Mouse (Mus musculus) right cerebral cortex, postnatal 36 days (tissue): ENCODE data around the gene Rasef.
"Not testable (repeated sequence)": the region's sequence is repeated elsewhere in the genome, so short reads cannot be mapped to it uniquely, and the experiment has no call there.

Experiments
- DNase-seq, 2 experiments: peaks; one replicate each; pipeline ENCODE4 v3.0.0; 2022; ENCODE audit warnings: low spot score in 2 of 2, mixed read lengths in 1 of 2

Rasef gene

GRCm38 (mm10) chr4:73790260-73791185 lies at the start of gene Rasef:
Rasef (minus strand) TSS chr4:73790994.
- peak; percentile 0 to 1 for DNase-seq

- DNase-seq: no peak
Observed at GRCm38 (mm10) chr4:73826587-73826986, 35.8 kb upstream of the Rasef start.

- no peak for DNase-seq
Observed at GRCm38 (mm10) chr4:73791186-73791540, 369 bp upstream of the Rasef start.

GRCm38 (mm10) chr4:73789534-73789933 lies 1.3 kb downstream of the Rasef start:
- no peak for DNase-seq

- DNase-seq: no peak
Observed at GRCm38 (mm10) chr4:73788076-73788730, 2.6 kb downstream of the Rasef start.

GRCm38 (mm10) chr4:73784147-73784546 lies 6.6 kb downstream of the Rasef start:
- no peak for DNase-seq

GRCm38 (mm10) chr4:73781061-73781460 lies 9.7 kb downstream of the Rasef start:
- no peak for DNase-seq

GRCm38 (mm10) chr4:73775266-73775665 lies 15.5 kb downstream of the Rasef start:
- DNase-seq: no peak

GRCm38 (mm10) chr4:73773831-73774810 lies 16.7 kb downstream of the Rasef start:
- no peak for DNase-seq

GRCm38 (mm10) chr4:73772028-73772427 lies 18.8 kb downstream of the Rasef start:
- no peak for DNase-seq

- no peak for DNase-seq
Observed at GRCm38 (mm10) chr4:73770592-73770991, 20.2 kb downstream of the Rasef start.

GRCm38 (mm10) chr4:73768156-73768555 lies 22.6 kb downstream of the Rasef start:
- DNase-seq: no peak

- DNase-seq: no peak
Observed at GRCm38 (mm10) chr4:73748219-73748618, 42.6 kb downstream of the Rasef start.

GRCm38 (mm10) chr4:73739439-73739838 lies 51.4 kb downstream of the Rasef start:
- DNase-seq: no peak

- DNase-seq: no peak
Observed at GRCm38 (mm10) chr4:73719819-73720218, 71.0 kb downstream of the Rasef start.

- DNase-seq: no peak
Observed at GRCm38 (mm10) chr4:73718761-73719160, 72.0 kb downstream of the Rasef start.

- DNase-seq: not testable (repeated sequence)
Observed at GRCm38 (mm10) chr4:73683216-73683615, 107.6 kb downstream of the Rasef start, which contains the start of gene Gm428. Gm428 (plus strand) TSS chr4:73683516.

- not testable (repeated sequence) for DNase-seq
Observed at GRCm38 (mm10) chr4:73668054-73668453, 122.7 kb downstream of the Rasef start, which contains the start of gene Gm11239. Gm11239 (plus strand) TSS chr4:73668354.
